Mouse (Mus musculus) lung, adult 2 months (tissue): ENCODE results near the gene Dennd4b.

Experiments
- CTCF ChIP-seq: fragments of 200-500 bp; IDR thresholded peaks from 2 replicates; pipeline ENCODE4 v1.5.1; 2011; ENCODE audit warnings: mild to moderate bottlenecking, low read length, control low read depth; ENCODE audit not compliant: insufficient read depth
- POLR2A ChIP-seq: fragments of 200-500 bp; IDR thresholded peaks from 2 replicates; pipeline ENCODE4 v1.6.1; 2011; ENCODE audit warnings: low read depth, mild to moderate bottlenecking, control low read depth, low read length, borderline replicate concordance; ENCODE audit errors: extremely low read depth

- TF ChIP-seq CTCF (no peak), POLR2A (no peak)
These were observed 14.8 kb downstream of the Dennd4b start for GRCm38 (mm10) chr3:90279743-90280142.
